Mouse (Mus musculus): ENCODE data around the gene Odr4.

DNA sequence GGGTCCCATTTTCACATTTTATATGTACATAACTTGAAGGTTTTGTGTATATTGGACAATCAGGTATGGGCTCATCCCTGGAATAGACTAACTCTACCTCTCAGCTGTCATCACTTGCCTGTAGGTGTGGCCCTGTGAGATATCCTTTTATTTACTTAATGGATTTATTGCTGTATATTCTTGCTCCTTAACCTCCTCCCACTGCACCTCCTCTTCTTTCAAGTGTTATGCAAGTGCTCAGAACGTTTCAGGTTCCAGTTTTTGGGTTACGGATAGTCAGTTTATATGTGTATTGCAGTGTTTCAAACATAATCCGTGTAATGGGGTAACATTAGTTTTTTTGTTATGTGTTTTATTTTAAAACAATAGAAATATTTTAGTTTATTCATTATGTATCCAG, 45.8 kb upstream of the Odr4 start:
- TF ChIP-seq POLR2A (IDR thresholded peaks at IDR 0.05; ENCODE audit: borderline replicate concordance, extremely low read depth, low read depth, low read length) (no peak), CTCF (IDR thresholded peaks at IDR 0.05; ENCODE audit: insufficient read depth, low read length) (no peak)
